Mouse (Mus musculus) heart, embryonic 11.5 days (tissue): ENCODE measurements around the gene Mettl22. TPM values are rescaled to one million over a fixed set of nuclear protein-coding genes. Genes with fewer than 3 reads are reported as not detected.

ENCODE experiments used
- ATAC-seq: fragments of 200-750 bp; cut with Nextera tagmentation; replicated peaks from 2 replicates; pipeline ENCODE4 v1.8.0; 2017; ENCODE audit warnings: moderate library complexity; ENCODE audit not compliant: insufficient number of reproducible peaks, low FRiP score, low TSS enrichment
- H3K27ac ChIP-seq: fragments of 300-500 bp; sonication (generic); 2 replicates; pipeline ENCODE4 v1.5.1; 2014; ENCODE audit warnings: mild to moderate bottlenecking, low read depth, low read length
- H3K27me3 ChIP-seq: fragments of 300-500 bp; sonication (generic); 2 replicates; pipeline ENCODE4 v1.6.1; 2014; ENCODE audit warnings: mild to moderate bottlenecking, low read length, mixed read lengths; ENCODE audit not compliant: control insufficient read depth, insufficient read depth
- H3K36me3 ChIP-seq: fragments of 300-500 bp; sonication (generic); 2 replicates; pipeline ENCODE4 v1.6.1; 2014; ENCODE audit warnings: mild to moderate bottlenecking, low read length, moderate library complexity, mixed read lengths; ENCODE audit not compliant: control insufficient read depth, insufficient read depth
- H3K4me1 ChIP-seq: fragments of 300-500 bp; sonication (generic); 2 replicates; pipeline ENCODE4 v1.6.1; 2014; ENCODE audit warnings: low read length; ENCODE audit not compliant: control insufficient read depth, insufficient read depth
- H3K4me2 ChIP-seq: fragments of 300-500 bp; sonication (generic); 2 replicates; pipeline ENCODE4 v1.6.1; 2014; ENCODE audit warnings: mild to moderate bottlenecking, moderate library complexity
- H3K4me3 ChIP-seq: fragments of 300-500 bp; sonication (generic); 2 replicates; pipeline ENCODE4 v1.5.1; 2014; ENCODE audit warnings: low read depth, low read length
- H3K9ac ChIP-seq: fragments of 300-500 bp; sonication (generic); 2 replicates; pipeline ENCODE4 v1.6.1; 2014; ENCODE audit warnings: mild to moderate bottlenecking, low read depth, low read length, moderate library complexity
- H3K9me3 ChIP-seq: fragments of 300-500 bp; sonication (generic); replicated peaks from 2 replicates; pipeline ENCODE4 v1.6.1; 2016; ENCODE audit warnings: low read length; ENCODE audit not compliant: control insufficient read depth
- WGBS: fragments of 180-500 bp; shearing (Covaris S2); extraction: QIAGEN DNeasy Blood & Tissue Kit; methylation state at CpG from one replicate; pipeline ENCODE4 v1.1.7; 2014; ENCODE audit not compliant: insufficient replicate concordance; 5-methylcytosine and 5-hydroxymethylcytosine counted together
- polyA plus RNA-seq: library from polyadenylated mRNA; unstranded; fragments of >200 nt; fragmentation: Nextera tagmentation; extraction: Ambion mirVana; gene quantifications from 2 replicates; pipeline ENCODE4 v1.2.1, GENCODE M21; 2014

Mettl22 gene
- polyA plus RNA-seq, 1 experiment from 2014 or later = 39.7 TPM

GRCm38 (mm10) chr16:8532461-8532860, 61.9 kb downstream of the Mettl22 start:
- no peak for ATAC-seq
- no peaks in the 10 kb centered on the region for H3K36me3 ChIP-seq
- no peak overlapping the region for H3K9ac ChIP-seq
- no peaks in the 10 kb centered on the region for H3K27me3 ChIP-seq
- H3K4me1 ChIP-seq = no peaks in the 10 kb centered on the region
- no peak overlapping the region for H3K27ac ChIP-seq
- 81% methylated on average over 9 of the region's 9 CpGs for WGBS
- no peaks in the 10 kb centered on the region for H3K9me3 ChIP-seq
- H3K4me2 ChIP-seq = no peak overlapping the region
- no peak overlapping the region for H3K4me3 ChIP-seq

DNA sequence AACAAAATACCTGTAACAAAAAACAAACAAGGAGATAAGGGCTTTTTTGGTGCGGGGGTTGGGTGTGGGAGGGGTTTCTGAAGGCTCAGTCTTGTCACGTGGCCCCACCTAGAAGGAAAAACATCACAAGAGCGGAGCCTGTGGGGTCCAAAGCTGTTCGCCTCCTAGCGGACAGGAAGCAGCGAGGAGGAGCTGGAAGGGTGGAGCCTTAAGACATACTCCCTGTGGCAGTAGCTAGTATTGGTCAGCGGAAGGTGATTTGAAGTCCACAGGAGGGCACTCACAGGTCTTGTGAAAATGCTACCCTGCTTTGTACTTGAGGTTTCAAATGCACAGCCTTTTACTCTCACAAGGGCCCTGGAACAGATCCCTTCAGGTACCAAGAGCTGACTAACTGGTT, 62.3 kb downstream of the Mettl22 start:
- no peak for ATAC-seq
- Histone ChIP-seq H3K36me3 (no peaks in the 10 kb centered on the region), H3K4me1 (no peaks in the 10 kb centered on the region), H3K4me2 (no peak overlapping the region), H3K9me3 (no peaks in the 10 kb centered on the region), H3K9ac (no peak overlapping the region), H3K4me3 (no peak overlapping the region), H3K27me3 (no peaks in the 10 kb centered on the region), H3K27ac (no peak overlapping the region)
- 50% methylated on average over 7 of the region's 7 CpGs for WGBS

DNA sequence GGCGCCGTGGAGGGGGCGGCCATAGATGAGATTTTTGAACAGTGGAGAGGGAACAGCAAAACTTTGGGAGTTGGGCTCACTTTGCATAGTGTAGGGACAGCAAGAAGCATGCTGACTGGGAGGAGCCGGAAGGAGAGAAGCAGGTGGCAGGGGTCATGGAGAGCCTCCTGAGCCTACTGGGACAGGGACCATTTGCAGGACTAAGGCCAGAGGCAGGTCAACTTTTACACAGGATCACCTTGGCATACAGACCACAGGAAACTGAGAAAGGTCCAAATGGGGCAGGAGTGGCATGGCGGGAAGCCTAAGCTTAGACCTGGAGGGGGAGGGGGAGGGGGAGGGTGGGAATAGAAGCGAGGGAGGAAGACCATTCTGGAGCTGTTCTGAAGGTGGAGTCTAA, 62.9 kb downstream of the Mettl22 start:
- Histone ChIP-seq H3K9ac (no peak overlapping the region), H3K36me3 (no peaks in the 10 kb centered on the region), H3K4me2 (no peak overlapping the region), H3K27me3 (no peaks in the 10 kb centered on the region), H3K4me3 (no peak overlapping the region), H3K4me1 (no peaks in the 10 kb centered on the region), H3K27ac (no peak overlapping the region), H3K9me3 (no peaks in the 10 kb centered on the region)
- WGBS = 78% methylated on average over 6 of the region's 6 CpGs
- ATAC-seq = no peak

GRCm38 (mm10) chr16:8534466-8535200, 64.0 kb downstream of the Mettl22 start:
- no peaks in the 10 kb centered on the region for H3K27me3 ChIP-seq
- H3K9me3 ChIP-seq = no peaks in the 10 kb centered on the region
- 83% methylated on average over 11 of the region's 11 CpGs for WGBS
- H3K4me3 ChIP-seq = no peak overlapping the region
- no peaks in the 10 kb centered on the region for H3K36me3 ChIP-seq
- H3K27ac ChIP-seq = no peak overlapping the region
- ATAC-seq = no peak
- H3K9ac ChIP-seq = no peak overlapping the region
- no peak overlapping the region for H3K4me2 ChIP-seq
- peaks cover 3% of the 10 kb centered on the region; the same call in 1 of the 2 replicates for H3K4me1 ChIP-seq

GRCm38 (mm10) chr16:8535411-8535810, 64.8 kb downstream of the Mettl22 start:
- no peak for ATAC-seq

DNA sequence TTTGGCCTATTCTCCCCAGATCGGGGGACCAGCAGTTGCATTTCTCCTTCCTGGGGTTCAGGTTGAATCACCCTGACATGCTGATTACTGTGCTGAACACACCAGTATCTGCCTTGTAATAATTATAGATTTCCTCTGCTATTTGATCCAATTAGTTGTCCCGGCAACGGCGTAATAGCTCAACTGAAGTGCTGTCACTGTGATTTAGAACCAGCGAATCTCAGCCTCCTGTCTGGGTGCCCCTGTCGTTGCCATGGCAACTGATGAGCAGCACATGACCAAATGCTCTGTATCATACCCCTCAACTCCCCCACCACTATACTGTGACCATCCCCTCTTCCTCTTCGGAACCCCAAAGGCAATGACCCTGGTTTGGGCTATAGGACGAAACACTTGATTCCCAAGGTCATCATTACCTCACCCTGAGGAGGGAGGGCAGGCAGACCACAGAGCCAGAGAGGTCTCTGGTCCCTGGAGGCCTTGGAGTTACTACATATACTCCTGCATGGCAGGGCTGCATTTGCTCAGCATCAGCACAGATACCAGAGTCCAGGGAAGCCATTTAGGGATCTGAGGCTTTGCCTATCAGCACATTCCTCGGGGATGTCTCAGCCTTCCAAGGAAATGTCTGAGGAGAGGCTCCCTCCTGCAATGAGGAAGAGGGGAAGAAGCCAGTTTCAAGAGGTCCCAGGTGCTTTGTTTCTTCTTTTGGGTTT, 68.7 kb downstream of the Mettl22 start:
- H3K4me1 ChIP-seq = peaks cover 6% of the 10 kb centered on the region; the same call in 1 of the 2 replicates
- H3K9me3 ChIP-seq = no peaks in the 10 kb centered on the region
- H3K36me3 ChIP-seq = no peaks in the 10 kb centered on the region
- no peak overlapping the region for H3K4me3 ChIP-seq
- no peak overlapping the region for H3K9ac ChIP-seq
- H3K4me2 ChIP-seq = no peak overlapping the region
- WGBS = 57% methylated on average over 9 of the region's 9 CpGs
- H3K27me3 ChIP-seq = no peaks in the 10 kb centered on the region
- H3K27ac ChIP-seq = no peak overlapping the region
- ATAC-seq = no peak

More at GRCm38 (mm10) chr16:8535411-8535810, 64.8 kb downstream of the Mettl22 start:
- no peak overlapping the region for H3K4me2 ChIP-seq
- H3K36me3 ChIP-seq = no peaks in the 10 kb centered on the region
- no peak overlapping the region for H3K9ac ChIP-seq
- 82% methylated on average over 6 of the region's 6 CpGs for WGBS
- H3K4me1 ChIP-seq = peaks cover 4% of the 10 kb centered on the region; the same call in 1 of the 2 replicates
- H3K9me3 ChIP-seq = no peaks in the 10 kb centered on the region
- H3K27me3 ChIP-seq = no peaks in the 10 kb centered on the region
- no peak overlapping the region for H3K4me3 ChIP-seq
- H3K27ac ChIP-seq = no peak overlapping the region

Other genes with a start within 250 kb of the Mettl22 start
- not detected in 2 replicates for gene Tmem114, start 45.7 kb upstream of the Mettl22 start, polyA plus RNA-seq
- 32.2 and 43.8 TPM in 2 replicates for gene Abat, start 42.6 kb downstream of the Mettl22 start, polyA plus RNA-seq
- gene Pmm2, start 166.9 kb downstream of the Mettl22 start, polyA plus RNA-seq = 38.5 and 40.3 TPM in 2 replicates
- gene Tmem186, start 166.9 kb downstream of the Mettl22 start, polyA plus RNA-seq = 10.5 and 16.3 TPM in 2 replicates
- gene Carhsp1, start 201.4 kb downstream of the Mettl22 start, polyA plus RNA-seq = 39.1 and 42.4 TPM in 2 replicates
- not detected in 2 replicates for gene Gm5767, start 210.0 kb downstream of the Mettl22 start, polyA plus RNA-seq